Mouse (Mus musculus): ENCODE data around the gene Psmc5.
"Not testable (repeated sequence)": the region's sequence is repeated elsewhere in the genome, so short reads cannot be mapped to it uniquely, and the experiment has no call there.

The Psmc5 gene

GRCm38 (mm10) chr11:106255685-106256451 is at the start of gene Psmc5, which contains the start of gene Ftsj3:
Gene Psmc5 (plus strand): TSS chr11:106256154.
Gene Ftsj3 (minus strand): TSS chr11:106256079.
- DNase-seq: peak; percentile 98 to 99

GRCm38 (mm10) chr11:106212771-106213170 is 43.2 kb upstream of the Psmc5 start:
- no peak for DNase-seq

GRCm38 (mm10) chr11:106214856-106215255 is 41.1 kb upstream of the Psmc5 start:
- no peak for DNase-seq

- no peak for DNase-seq
These were observed 40.5 kb upstream of the Psmc5 start for GRCm38 (mm10) chr11:106215450-106215859.

GRCm38 (mm10) chr11:106215927-106216729 is 39.8 kb upstream of the Psmc5 start, which contains the start of gene Ccdc47:
Gene Ccdc47 (minus strand): TSS chr11:106216344.
- peak; percentile 95 to 98 for DNase-seq

GRCm38 (mm10) chr11:106216730-106217490 is 39.0 kb upstream of the Psmc5 start, which contains the start of gene Ddx42:
Gene Ddx42 (plus strand): TSS chr11:106216926.
- peak; percentile 90 to 94 for DNase-seq

GRCm38 (mm10) chr11:106220603-106221002 is 35.4 kb upstream of the Psmc5 start:
- no peak for DNase-seq

- DNase-seq: not testable (repeated sequence)
These were observed 22.0 kb upstream of the Psmc5 start for GRCm38 (mm10) chr11:106233978-106234377.

GRCm38 (mm10) chr11:106246834-106247233 is 9.1 kb upstream of the Psmc5 start:
- no peak for DNase-seq

GRCm38 (mm10) chr11:106249326-106249725 is 6.6 kb upstream of the Psmc5 start:
- no peak for DNase-seq

GRCm38 (mm10) chr11:106254767-106255166 is 1.2 kb upstream of the Psmc5 start:
- no peak for DNase-seq

- no peak for DNase-seq
These were observed 780 bp upstream of the Psmc5 start for GRCm38 (mm10) chr11:106255174-106255573.

GRCm38 (mm10) chr11:106256775-106257174 is 821 bp downstream of the Psmc5 start:
- DNase-seq: peak; percentile 64 to 73

- no peak for DNase-seq
These were observed 5.0 kb downstream of the Psmc5 start for GRCm38 (mm10) chr11:106260826-106261450.

GRCm38 (mm10) chr11:106263963-106264362 is 8.0 kb downstream of the Psmc5 start:
- peak; percentile 46 to 53 for DNase-seq

GRCm38 (mm10) chr11:106264988-106265387 is 9.0 kb downstream of the Psmc5 start:
- DNase-seq: no peak

- no peak for DNase-seq
These were observed 9.6 kb downstream of the Psmc5 start for GRCm38 (mm10) chr11:106265570-106265969.

- no peak for DNase-seq
These were observed 10.5 kb downstream of the Psmc5 start for GRCm38 (mm10) chr11:106266431-106266830.

- DNase-seq: peak; percentile 95 to 96
These were observed 11.4 kb downstream of the Psmc5 start for GRCm38 (mm10) chr11:106267311-106267852.

GRCm38 (mm10) chr11:106267871-106268270 is 11.9 kb downstream of the Psmc5 start:
- DNase-seq: peak; percentile 78 to 80

- peak; percentile 93 for DNase-seq
These were observed 12.5 kb downstream of the Psmc5 start for GRCm38 (mm10) chr11:106268326-106269059.

Data from cerebellum, adult 18-20 months (tissue).